Mouse (Mus musculus) R1 (cell line): ENCODE measurements around the gene Thra.
A peak's percentile ranks its signal among the peaks of the same experiment; 100 is the strongest.
"Not testable (repeated sequence)": the region's sequence is repeated elsewhere in the genome, so short reads cannot be mapped to it uniquely, and the experiment has no call there.

Source experiments
- DNase-seq: peaks from one replicate; pipeline ENCODE4 v3.0.0-alpha.2; 2018; ENCODE audit warnings: low read depth, low spot score

Gene Thra

GRCm38 (mm10) chr11:98717904-98718303 lies 22.5 kb upstream of the Thra start:
- DNase-seq: peak; percentile 72

GRCm38 (mm10) chr11:98720756-98721155 lies 19.7 kb upstream of the Thra start:
- DNase-seq: no peak

GRCm38 (mm10) chr11:98721458-98722226 lies 18.8 kb upstream of the Thra start:
- DNase-seq: peak; percentile 37

GRCm38 (mm10) chr11:98723098-98723497 lies 17.3 kb upstream of the Thra start:
- DNase-seq: no peak

- no peak for DNase-seq
These were observed 14.4 kb upstream of the Thra start for GRCm38 (mm10) chr11:98725926-98726506.

- DNase-seq: peak; percentile 96
These were observed 11.3 kb upstream of the Thra start, which contains the start of gene Med24 for GRCm38 (mm10) chr11:98729119-98729588. Gene Med24 (minus strand): TSS chr11:98729435.

DNA sequence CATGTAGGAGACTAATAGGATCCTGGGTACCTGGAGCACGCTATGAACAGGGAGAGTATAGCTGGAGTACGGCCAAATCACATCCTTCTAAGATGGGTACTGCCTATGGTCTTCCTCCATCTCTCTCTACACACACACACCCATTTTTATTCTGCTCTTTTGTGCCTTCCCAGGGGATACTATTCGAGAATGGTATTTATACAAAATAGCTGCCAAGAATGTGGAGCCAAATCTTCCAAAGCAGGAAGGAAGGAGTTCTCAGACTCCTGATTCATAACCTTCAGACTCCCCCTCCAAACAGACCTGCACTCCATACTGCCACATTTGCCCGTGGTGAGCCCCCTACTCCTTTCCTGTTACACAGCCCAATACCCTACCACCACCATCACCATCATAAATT lies 9.7 kb upstream of the Thra start:
- DNase-seq: no peak

- no peak for DNase-seq
These were observed 9.3 kb upstream of the Thra start for GRCm38 (mm10) chr11:98731134-98731533.

GRCm38 (mm10) chr11:98734020-98734419 lies 6.4 kb upstream of the Thra start:
- peak; percentile 65 for DNase-seq

DNA sequence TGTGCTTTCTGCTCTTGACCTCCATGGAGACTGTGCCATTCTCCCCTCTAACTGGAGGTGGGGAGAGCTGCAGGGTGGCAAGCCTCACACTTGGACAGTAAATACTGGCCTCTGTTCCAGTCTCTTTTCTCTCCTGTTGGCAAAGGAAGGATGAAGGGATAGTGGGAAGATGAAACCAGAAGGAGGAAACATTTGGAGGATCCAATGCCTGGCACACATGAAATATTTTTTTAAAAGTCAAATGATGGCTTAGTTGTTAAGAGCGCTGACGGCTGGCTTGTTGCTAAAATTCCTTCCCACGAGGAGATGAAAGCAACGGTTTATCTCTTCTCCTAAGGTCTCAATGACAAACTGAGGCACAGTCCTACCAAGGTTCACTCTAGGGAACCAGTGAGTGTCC lies 5.3 kb upstream of the Thra start:
- DNase-seq: no peak

- DNase-seq: no peak
These were observed 4.3 kb upstream of the Thra start for GRCm38 (mm10) chr11:98736176-98736575.

GRCm38 (mm10) chr11:98737220-98737619 lies 3.2 kb upstream of the Thra start:
- not testable (repeated sequence) for DNase-seq

- peak; percentile 41 for DNase-seq
These were observed 2.0 kb upstream of the Thra start for GRCm38 (mm10) chr11:98738428-98738911.

DNA sequence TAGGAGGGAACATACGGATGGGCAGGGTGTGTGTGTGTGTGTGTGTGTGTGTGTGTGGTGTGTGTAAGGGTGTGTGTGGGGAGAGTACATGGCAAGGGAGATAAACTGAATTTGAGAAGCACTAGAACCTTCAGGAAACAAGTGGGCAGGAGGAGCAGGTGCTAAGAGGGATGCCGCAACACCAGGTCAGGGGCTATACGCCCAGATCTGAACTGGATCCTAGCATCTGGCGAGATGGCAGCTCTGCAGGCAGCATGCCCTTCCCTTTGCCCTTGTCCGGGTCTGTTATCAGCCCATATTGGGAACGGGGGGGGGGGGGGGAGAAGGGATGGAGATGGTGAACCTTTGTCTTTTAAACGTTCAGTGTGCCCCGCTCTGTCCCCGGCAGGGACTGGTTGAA lies 1.5 kb upstream of the Thra start:
- no peak for DNase-seq

DNA sequence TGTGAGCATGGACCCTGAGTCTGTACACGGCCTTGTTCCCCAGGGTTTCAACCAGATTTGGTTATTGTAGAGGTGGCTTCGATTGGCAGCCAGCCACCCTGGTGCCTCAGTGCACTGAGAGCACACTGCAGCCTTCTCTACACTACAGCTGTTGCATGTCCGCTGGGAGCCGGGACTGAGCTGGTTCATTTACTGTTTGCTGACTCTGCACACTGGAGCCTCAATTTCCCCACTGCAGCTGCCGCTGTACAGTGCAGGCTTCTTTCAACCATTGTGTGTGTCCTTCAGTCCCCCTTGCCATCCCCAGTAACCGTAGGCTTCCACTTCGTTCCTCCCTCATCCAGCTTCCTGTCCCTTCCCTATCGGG lies 429 bp upstream of the Thra start:
- DNase-seq: no peak

DNA sequence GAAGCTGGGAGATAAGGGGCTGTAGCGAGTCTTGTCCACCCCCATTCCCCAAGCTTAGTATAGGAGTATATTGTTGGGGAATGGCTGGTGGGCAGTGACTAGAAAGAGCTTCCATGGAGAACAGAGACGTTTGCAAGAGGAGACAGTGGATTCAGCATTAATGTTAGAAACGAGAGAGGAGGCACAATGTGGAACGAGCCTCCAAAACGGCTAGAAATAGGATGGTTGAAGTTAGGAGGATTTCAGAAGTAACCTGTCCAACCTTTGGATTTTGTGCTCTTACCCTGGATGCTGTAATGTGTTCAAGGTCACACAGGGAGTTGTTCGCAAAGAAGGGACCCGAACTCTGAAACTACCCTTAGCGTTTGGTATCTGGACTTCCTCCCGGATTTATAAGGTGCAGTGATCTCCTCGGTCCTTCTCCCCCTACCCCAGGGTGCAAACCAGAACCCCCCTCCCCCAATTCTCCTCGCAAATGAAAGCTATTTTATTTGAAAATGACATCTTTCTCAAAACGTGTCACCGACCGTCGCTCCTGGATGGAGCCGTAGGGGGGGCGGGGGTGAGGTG lies 698 bp downstream of the Thra start:
- no peak for DNase-seq

DNA sequence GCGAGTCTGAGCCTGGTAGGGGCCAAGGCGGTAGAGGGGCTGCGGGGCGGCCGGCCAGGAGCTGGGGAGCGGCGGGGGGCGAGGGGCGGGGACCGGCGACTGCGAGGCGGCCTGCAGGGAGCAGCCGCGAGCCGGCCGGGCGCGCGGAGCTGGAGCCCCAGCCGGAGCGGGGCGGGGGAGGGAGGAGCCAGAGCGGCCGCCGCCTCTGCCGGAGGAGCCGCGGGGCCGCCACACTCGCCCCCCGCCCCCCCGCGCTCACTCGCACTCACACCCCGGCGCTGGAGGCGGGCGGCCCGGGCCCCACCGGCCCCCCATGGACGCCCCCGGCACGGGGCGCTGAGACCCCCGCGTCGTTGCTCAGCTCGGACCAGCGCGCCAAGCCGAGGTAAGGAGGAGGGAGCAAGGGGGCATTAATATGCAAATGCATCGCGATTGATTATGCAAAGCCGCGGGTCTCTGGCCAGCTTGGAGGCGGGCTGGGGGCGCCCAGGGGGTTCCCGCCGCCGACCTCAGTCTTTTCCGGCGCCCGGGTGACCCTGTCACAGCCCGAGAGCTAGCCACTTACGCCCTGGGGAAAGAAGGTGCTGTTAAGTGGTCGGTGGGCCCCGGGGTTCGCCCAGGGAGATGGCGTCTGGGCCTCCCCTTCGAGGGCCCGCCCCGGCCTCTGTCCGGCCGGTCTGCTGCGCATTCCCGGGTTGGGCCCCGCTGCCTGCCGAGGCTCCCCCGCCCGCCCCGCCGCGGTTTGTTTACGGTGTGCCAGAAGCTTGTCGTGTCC lies 1.4 kb downstream of the Thra start:
- DNase-seq: peak; percentile 78

DNA sequence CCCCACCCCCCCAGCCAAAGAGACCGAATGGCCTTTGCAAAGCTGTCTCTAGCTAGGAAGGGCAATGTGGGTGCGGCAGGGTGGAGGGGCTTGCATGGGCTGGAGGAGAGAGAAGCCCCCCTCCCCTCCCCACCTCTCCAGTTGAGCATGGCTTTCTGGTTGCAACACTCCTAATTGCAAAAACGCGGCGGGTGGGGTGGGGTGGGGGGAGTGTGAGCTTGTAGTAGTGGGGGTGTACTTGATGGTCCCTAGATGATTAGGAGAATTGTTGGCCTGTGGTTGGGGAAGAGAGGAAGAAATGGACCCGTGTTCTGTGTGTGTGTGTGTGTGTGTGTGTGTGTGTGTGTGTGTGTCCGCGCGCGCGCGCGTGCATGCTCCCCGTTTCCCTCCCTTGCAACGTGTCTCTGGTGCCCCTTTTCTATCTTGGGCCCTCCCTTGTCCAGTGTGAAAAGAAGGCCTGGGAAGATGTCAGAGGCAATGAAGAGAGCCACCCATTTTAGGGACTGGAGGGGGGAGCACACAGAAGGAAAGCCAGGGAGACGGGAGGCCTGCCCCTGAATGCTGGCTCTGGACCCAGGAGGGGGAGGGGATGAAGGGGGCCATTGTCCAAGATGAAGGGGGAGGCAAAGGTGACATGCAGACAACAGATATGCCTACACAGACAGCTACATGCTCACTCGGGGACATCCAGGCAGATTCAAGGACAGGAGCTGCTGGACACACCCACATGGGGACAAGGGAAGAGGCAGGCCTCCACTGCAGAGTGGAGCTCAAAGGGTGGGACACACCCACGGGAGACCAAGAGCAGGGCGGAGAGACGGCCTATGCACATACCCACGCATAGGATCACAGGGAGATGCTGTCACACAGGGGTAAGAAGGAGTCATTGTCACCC lies 2.2 kb downstream of the Thra start:
- DNase-seq: peak; percentile 42

DNA sequence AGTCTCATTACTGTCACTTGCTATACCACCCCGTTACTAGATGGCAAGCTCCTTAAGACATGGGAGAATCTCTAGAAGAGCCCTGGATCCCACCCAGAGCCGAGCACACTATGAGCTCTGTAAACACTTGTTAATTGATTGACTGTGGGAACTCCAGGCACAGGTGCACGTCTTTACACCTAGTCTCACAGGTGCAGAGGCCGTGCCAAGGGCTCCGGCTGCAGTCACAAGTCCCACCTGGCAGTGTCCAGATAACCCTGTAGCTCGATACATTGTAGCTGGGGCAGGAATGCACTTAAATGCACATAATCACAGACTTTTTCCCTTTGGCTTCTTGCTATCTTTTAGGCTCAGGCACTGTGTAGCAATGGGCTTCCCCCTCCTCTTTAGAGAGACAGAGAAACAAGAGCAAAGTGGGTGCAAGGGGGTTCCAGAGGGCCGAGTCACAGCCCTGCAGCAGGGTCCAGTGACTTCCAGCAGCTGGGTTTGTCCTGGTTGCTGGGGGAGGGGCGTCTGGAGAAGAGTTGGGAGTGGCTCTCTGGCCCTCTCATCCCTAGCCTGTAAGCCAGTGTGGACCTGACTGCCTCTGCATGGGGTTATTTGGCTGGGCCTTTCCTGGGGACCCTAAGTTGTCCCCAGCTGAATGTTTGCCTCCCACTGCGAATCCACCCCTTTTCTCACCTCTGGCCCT lies 3.4 kb downstream of the Thra start:
- no peak for DNase-seq

DNA sequence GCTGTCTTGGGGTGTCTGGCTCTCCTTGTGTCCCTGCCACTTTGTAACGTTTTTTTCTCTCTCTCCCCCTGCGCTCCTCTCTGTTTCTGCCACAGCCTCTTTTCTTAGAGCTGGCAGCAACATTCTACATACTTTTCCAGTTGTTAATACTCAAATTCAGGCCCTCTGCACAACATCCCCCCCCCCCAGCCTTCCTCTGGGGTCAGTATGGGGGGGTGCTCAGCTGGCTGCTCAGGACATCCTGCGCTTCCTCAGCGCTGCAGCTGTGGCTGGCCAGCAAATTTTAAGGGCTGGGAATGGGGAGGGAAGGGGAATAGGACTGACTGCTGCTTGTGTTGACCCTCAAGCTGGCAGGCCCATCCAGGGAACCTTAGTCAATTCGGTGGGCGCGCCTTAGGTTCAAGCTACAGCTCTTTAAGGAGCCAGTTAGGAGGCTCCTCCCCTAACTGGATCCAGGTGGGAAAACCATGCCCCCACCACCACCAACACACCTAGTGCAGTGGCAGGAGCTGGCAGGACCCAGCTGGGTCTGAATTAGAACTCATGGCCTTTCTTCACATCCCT lies 4.1 kb downstream of the Thra start:
- DNase-seq: no peak
